Mouse (Mus musculus) liver, postnatal 0 days (tissue): ENCODE data around the gene Nsmf. TPM values are rescaled to one million over a fixed set of nuclear protein-coding genes. Genes with fewer than 3 reads are reported as not detected.

Source experiments
- ATAC-seq: fragments of 200-750 bp; cut with Nextera tagmentation; 2 replicates; pipeline ENCODE4 v1.8.0; 2017; ENCODE audit warnings: mild to moderate bottlenecking, moderate library complexity
- DNase-seq: peaks from one replicate; pipeline ENCODE4 v3.0.0-alpha.2; 2016
- H3K27ac ChIP-seq: fragments of 300-500 bp; sonication (generic); 2 replicates; pipeline ENCODE4 v1.5.1; 2014; ENCODE audit warnings: antibody characterized with exemption, moderate library complexity, mild to moderate bottlenecking, low read depth
- H3K27me3 ChIP-seq: fragments of 300-500 bp; sonication (generic); 2 replicates; pipeline ENCODE4 v1.6.1; 2014; ENCODE audit warnings: low read length, control low read depth, mixed read lengths; ENCODE audit not compliant: insufficient read depth
- H3K36me3 ChIP-seq: fragments of 300-500 bp; sonication (generic); replicated peaks from 2 replicates; pipeline ENCODE4 v1.6.1; 2014; ENCODE audit warnings: mild to moderate bottlenecking, control low read depth, low read length, moderate library complexity, mixed read lengths; ENCODE audit not compliant: insufficient read depth
- H3K4me1 ChIP-seq: fragments of 300-500 bp; sonication (generic); 2 replicates; pipeline ENCODE4 v1.6.1; 2014; ENCODE audit warnings: antibody characterized with exemption, mild to moderate bottlenecking, control low read depth; ENCODE audit not compliant: insufficient read depth
- H3K4me2 ChIP-seq: fragments of 300-500 bp; sonication (generic); 2 replicates; pipeline ENCODE4 v1.6.1; 2014; ENCODE audit warnings: low read depth, mild to moderate bottlenecking, low read length, moderate library complexity, mixed read lengths
- H3K4me3 ChIP-seq: fragments of 300-500 bp; sonication (generic); 2 replicates; pipeline ENCODE4 v1.5.1; 2014; ENCODE audit warnings: low read depth, low read length
- H3K9ac ChIP-seq: fragments of 300-500 bp; sonication (generic); replicated peaks from 2 replicates; pipeline ENCODE4 v1.6.1; 2014; ENCODE audit warnings: mild to moderate bottlenecking, moderate library complexity
- H3K9me3 ChIP-seq: fragments of 300-500 bp; sonication (generic); 2 replicates; pipeline ENCODE4 v1.6.1; 2016; ENCODE audit warnings: mild to moderate bottlenecking, control low read depth, low read length, mixed read lengths
- CTCF ChIP-seq: sonication (generic); IDR thresholded peaks from 2 replicates; pipeline ENCODE4 v1.5.1; 2016; ENCODE audit warnings: antibody characterized with exemption, low read depth
- EP300 ChIP-seq: IDR thresholded peaks from 2 replicates; pipeline ENCODE4 v1.6.1; 2016; ENCODE audit warnings: antibody characterized with exemption, low read depth, mild to moderate bottlenecking
- WGBS: fragments of 180-500 bp; shearing (Covaris S2); extraction: QIAGEN DNeasy Blood & Tissue Kit; methylation state at CpG from one replicate; pipeline ENCODE4 v1.1.7; 2014; ENCODE audit not compliant: insufficient replicate concordance; 5-methylcytosine and 5-hydroxymethylcytosine counted together
- microRNA-seq: library from miRNA; unstranded; fragments of <30 nt; microRNA quantifications from one replicate; pipeline ENCODE4, GENCODE M21; 2016
- polyA plus RNA-seq: library from polyadenylated mRNA; unstranded; fragments of >200 nt; fragmentation: Nextera tagmentation; extraction: Ambion mirVana; gene quantifications from 2 replicates; pipeline ENCODE4 v1.2.1, GENCODE M21; 2015

Nsmf gene
- polyA plus RNA-seq, 1 experiment from 2014 or later = 29.0 TPM

GRCm38 (mm10) chr2:25106045-25106444, 51.9 kb downstream of the Nsmf start:
- Histone ChIP-seq H3K9me3 (no peaks in the 10 kb centered on the region), H3K4me3 (no peak overlapping the region), H3K27me3 (no peaks in the 10 kb centered on the region), H3K4me1 (peaks cover 18% of the 10 kb centered on the region), H3K27ac (0 out of 2 replicates have a peak overlapping the region, but pooled peaks have one; percentile 35), H3K4me2 (no peak overlapping the region), H3K36me3 (no peaks in the 10 kb centered on the region), H3K9ac (no peak overlapping the region; the same call in 1 of the 2 replicates)
- no peak for DNase-seq
- peak; percentile 60 for ATAC-seq
- TF ChIP-seq EP300 (peak; percentile 54), CTCF (no peak)
- 37% methylated on average over 3 of the region's 3 CpGs for WGBS

DNA sequence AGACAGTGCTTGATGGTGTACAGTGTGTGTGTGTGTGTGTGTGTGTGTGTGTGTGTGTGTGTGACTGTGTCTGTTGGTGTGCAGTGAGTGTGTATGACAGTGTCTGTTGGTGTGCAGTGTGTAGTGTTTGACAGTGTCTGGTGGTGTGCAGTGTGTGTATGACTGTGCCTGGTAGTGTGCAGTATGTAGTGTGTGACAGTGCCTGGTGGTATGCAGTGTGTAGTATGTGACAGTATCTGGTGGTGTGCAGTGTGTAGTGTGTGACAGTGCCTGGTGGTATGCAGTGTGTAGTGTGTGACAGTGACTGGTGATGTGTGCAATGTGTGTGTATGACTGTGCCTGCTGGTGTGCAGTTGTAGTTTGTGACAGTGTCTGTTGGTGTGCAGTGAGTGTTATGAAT, 55.3 kb downstream of the Nsmf start:
- no peak overlapping the region for H3K4me2 ChIP-seq
- H3K27ac ChIP-seq = no peak overlapping the region
- H3K27me3 ChIP-seq = no peaks in the 10 kb centered on the region
- no peaks in the 10 kb centered on the region for H3K9me3 ChIP-seq
- DNase-seq (no peak), ATAC-seq (no peak)
- H3K9ac ChIP-seq = no peak overlapping the region
- TF ChIP-seq EP300 (no peak), CTCF (no peak)
- no peak overlapping the region for H3K4me3 ChIP-seq
- peaks cover 25% of the 10 kb centered on the region for H3K4me1 ChIP-seq
- no peaks in the 10 kb centered on the region for H3K36me3 ChIP-seq

- no peaks in the 10 kb centered on the region for H3K9me3 ChIP-seq
- peak overlapping the region; percentile 75 for H3K27ac ChIP-seq
- no peaks in the 10 kb centered on the region for H3K36me3 ChIP-seq
- no peak overlapping the region for H3K9ac ChIP-seq
- no peak overlapping the region for H3K4me3 ChIP-seq
- peaks cover 28% of the 10 kb centered on the region for H3K4me1 ChIP-seq
- H3K4me2 ChIP-seq = no peak overlapping the region
- H3K27me3 ChIP-seq = no peaks in the 10 kb centered on the region
- DNase-seq (no peak), ATAC-seq (peak; percentile 44; the same call in 1 of the 2 replicates)
- TF ChIP-seq CTCF = no peak
- TF ChIP-seq EP300 = no peak
Observed at GRCm38 (mm10) chr2:25110505-25111183, 56.5 kb downstream of the Nsmf start.

DNA sequence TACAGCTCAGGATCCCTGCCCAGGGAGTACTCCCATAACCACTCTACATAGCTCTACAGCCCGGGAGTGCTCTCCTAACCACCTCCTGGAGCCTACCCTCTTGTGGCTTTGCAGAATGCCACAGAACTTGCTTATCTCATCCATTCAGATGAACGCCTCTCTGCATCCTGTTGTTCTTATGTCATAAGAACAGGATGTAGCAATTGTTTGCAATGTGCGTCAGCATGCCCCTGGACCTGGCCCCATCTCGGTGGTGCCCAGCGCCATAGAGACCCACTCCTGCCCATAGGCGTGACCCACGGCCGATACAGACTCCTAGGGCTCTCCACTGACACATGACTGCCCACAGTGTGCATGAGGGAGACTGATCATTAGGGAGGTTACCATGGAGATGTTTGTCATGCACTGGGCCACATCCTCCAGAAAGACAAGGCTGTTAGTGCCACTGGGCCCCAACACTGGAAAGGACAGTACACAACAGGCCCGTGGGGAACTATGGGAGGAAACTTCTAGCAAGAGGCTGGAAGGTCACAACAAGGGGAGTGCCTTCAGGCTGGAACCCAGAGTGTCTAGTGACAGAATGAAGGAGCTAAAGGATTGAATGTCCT, 57.1 kb downstream of the Nsmf start:
- DNase-seq (peak; percentile 54), ATAC-seq (peak; percentile 82)
- H3K27ac ChIP-seq = peak overlapping the region; percentile 75
- H3K4me2 ChIP-seq = no peak overlapping the region
- WGBS = 16% methylated on average over 9 of the region's 9 CpGs
- no peaks in the 10 kb centered on the region for H3K36me3 ChIP-seq
- no peak overlapping the region for H3K4me3 ChIP-seq
- H3K9me3 ChIP-seq = no peaks in the 10 kb centered on the region
- H3K4me1 ChIP-seq = peaks cover 29% of the 10 kb centered on the region
- H3K27me3 ChIP-seq = no peaks in the 10 kb centered on the region
- no peak overlapping the region for H3K9ac ChIP-seq
- TF ChIP-seq EP300 (peak; percentile 86), CTCF (no peak)

Small RNA genes within 50 kb of the gene (microRNA-seq; reads per million reads assigned to microRNA genes)
- gene Gm24328 (not detected), gene Mir7664 (not detected)

Other genes starting within 250 kb of the Nsmf start
- 9.1 and 12.3 TPM in 2 replicates for gene Ehmt1, start 134.7 kb upstream of the Nsmf start, polyA plus RNA-seq
- gene Arrdc1, start 119.1 kb upstream of the Nsmf start, polyA plus RNA-seq = 16.2 and 16.7 TPM in 2 replicates
- gene Zmynd19, start 104.6 kb upstream of the Nsmf start, polyA plus RNA-seq = 6.2 and 6.5 TPM in 2 replicates
- gene Dph7, start 92.0 kb upstream of the Nsmf start, polyA plus RNA-seq = 6.4 and 7.0 TPM in 2 replicates
- gene Mrpl41, start 79.3 kb upstream of the Nsmf start, polyA plus RNA-seq = 81.8 and 83.1 TPM in 2 replicates
- gene Pnpla7, start 78.3 kb upstream of the Nsmf start, polyA plus RNA-seq = 52.9 and 64.5 TPM in 2 replicates
- 23.8 and 25.9 TPM in 2 replicates for gene Entpd8, start 25.9 kb downstream of the Nsmf start, polyA plus RNA-seq
- 0.52 and 0.59 TPM in 2 replicates for gene Noxa1, start 40.8 kb downstream of the Nsmf start, polyA plus RNA-seq
- gene Nrarp, start 126.4 kb downstream of the Nsmf start, polyA plus RNA-seq = 1.3 and 1.7 TPM in 2 replicates
- 5.4 and 6.0 TPM in 2 replicates for gene Tor4a, start 142.5 kb downstream of the Nsmf start, polyA plus RNA-seq
- 19.3 and 22.3 TPM in 2 replicates for gene Nelfb, start 157.1 kb downstream of the Nsmf start, polyA plus RNA-seq
- not detected in 2 replicates for gene Stpg3, start 160.3 kb downstream of the Nsmf start, polyA plus RNA-seq
- not detected in 2 replicates for gene Fam166a, start 164.4 kb downstream of the Nsmf start, polyA plus RNA-seq
- gene Tubb4b, start 170.3 kb downstream of the Nsmf start, polyA plus RNA-seq = 263 and 294 TPM in 2 replicates
- not detected in 2 replicates for gene Slc34a3, start 180.0 kb downstream of the Nsmf start, polyA plus RNA-seq
- gene Rnf224, start 182.4 kb downstream of the Nsmf start, polyA plus RNA-seq = not detected in 2 replicates
- gene Rnf208, start 187.9 kb downstream of the Nsmf start, polyA plus RNA-seq = 0.11 TPM in 1 of 2 replicates, not detected in the other
- gene Cysrt1, start 188.1 kb downstream of the Nsmf start, polyA plus RNA-seq = not detected in 2 replicates
- 1.2 and 1.4 TPM in 2 replicates for gene AL732309.1, start 192.5 kb downstream of the Nsmf start, polyA plus RNA-seq
- gene Tmem203, start 201.1 kb downstream of the Nsmf start, polyA plus RNA-seq = 34.0 and 37.1 TPM in 2 replicates
- 5.3 TPM in 2 replicates for gene Tprn, start 208.3 kb downstream of the Nsmf start, polyA plus RNA-seq
- gene Ssna1, start 218.1 kb downstream of the Nsmf start, polyA plus RNA-seq = 77.2 and 81.7 TPM in 2 replicates
- 19.8 and 22.8 TPM in 2 replicates for gene Anapc2, start 218.1 kb downstream of the Nsmf start, polyA plus RNA-seq
- gene Tmem210, start 233.8 kb downstream of the Nsmf start, polyA plus RNA-seq = not detected in 2 replicates
- not detected in 2 replicates for gene Lrrc26, start 235.6 kb downstream of the Nsmf start, polyA plus RNA-seq